Mouse (Mus musculus) E14TG2a.4 (cell line): ENCODE results near the gene Tmem44.

Experiments used
- CTCF ChIP-seq: conservative IDR thresholded peaks from 2 replicates; pipeline ENCODE4 v1.5.1; 2014; ENCODE audit warnings: low read length
- NANOG ChIP-seq: IDR thresholded peaks from 2 replicates; pipeline ENCODE4 v1.6.1; 2014; ENCODE audit warnings: borderline replicate concordance, low read length, mixed read lengths

DNA sequence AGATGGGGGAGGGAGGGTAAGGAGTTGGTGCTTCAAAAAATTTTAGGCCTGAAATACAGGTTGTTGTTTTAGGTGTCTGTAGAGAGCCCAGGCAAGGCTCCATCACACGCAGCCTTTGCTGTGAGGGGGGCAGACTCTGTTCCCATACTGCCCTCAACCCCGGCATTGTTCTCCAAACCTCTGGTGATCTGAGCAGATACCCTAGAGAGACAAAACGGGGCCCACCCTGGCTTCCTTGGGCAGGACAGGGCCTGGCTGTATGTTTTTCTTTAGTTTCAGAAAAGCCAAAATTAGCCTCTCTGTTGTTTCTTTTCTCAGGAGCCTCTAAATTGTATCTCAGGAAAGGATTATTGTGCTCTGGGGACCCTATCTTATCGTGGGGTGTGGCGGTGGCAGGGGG, 49.0 kb downstream of the Tmem44 start:
- TF ChIP-seq CTCF (no peak), NANOG (no peak)
